Mouse (Mus musculus) kidney, adult 8-10 months (tissue): ENCODE data around the gene Nhsl2.

Source experiments
- DNase-seq, 2 experiments: peaks; one replicate each; pipeline ENCODE4 v3.0.0; 2022

Nhsl2 gene

DNA sequence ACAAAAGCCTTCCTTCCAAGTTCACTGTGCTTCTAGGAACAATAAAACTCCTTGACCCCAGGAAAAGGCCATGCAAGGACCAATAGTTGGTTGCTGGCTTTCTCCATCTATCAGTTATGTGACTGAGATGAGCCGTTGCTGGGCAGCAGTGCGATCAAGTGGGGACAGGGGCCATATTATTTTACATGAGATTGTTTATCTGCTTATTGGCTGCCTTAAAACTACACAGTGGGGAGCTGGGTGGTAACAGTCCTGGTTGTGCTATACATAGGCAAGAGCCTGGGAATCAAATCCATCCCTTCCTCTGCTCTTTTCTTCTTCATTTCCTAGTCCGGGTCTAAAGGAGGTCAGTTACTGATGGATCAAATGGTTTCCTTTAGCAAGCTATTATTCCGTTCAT is 53.4 kb downstream of the Nhsl2 start:
- no peak for DNase-seq

DNA sequence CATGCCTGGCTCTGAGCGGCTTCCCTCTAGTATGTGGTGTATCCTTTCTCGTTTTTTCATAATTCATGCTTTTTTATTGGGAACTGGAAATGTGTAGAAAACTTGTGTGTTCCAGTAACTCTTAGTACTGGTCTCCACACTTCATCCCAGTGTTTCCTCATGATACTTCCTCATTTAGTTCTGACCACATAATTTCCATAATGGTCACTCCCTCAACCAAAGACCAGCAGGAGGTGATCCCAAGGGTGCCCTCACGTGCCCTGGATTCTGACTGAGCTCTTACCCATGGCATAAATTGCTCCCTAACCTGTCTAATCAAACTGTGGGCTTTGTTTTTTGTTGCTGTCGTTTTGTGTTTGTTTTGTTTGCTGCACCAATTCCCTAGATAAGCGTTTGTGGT is 58.1 kb downstream of the Nhsl2 start:
- no peak for DNase-seq

- no peak for DNase-seq
These were observed 79.9 kb downstream of the Nhsl2 start for GRCm38 (mm10) chrX:101929131-101929530.

DNA sequence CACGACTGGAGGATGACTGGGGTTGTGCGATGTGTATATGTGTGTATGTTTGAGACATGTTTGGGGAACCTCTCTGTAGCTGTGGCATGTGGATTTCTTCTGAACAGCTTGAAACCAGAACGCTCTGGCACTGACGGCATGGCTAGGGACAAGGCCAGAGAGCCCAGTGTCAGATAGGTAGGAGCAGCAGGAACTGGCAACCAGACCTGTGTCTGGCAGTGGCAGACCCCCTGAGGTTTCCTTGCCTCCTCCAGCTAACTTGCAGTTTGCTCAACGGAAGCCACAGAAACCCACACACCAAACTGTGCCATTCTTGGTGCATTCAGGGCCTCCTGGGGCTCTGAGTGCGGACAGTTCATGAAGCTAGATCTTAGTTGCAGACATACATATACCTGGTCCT is 81.1 kb downstream of the Nhsl2 start:
- DNase-seq, result no peak

DNA sequence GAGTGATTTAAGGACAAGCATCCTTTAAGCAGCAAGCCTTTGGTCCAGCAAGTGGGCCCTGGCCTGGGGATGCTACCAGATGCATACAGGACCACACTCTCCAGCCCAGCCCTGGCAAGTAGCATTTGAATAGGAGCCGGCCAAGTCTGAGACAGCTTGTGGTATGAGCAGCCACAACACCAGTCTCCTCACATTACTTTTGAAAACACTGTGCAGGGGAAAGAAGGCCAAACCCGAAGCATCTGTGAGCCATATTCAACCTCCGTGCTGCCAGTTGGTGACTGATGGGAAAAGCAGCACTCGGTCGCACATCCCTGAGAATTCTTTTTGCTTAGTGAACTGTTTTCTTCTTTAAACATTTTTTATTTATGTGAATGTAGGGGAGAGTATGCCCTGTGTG is 81.8 kb downstream of the Nhsl2 start:
- no peak for DNase-seq

- no peak for DNase-seq
These were observed 83.1 kb downstream of the Nhsl2 start for GRCm38 (mm10) chrX:101932244-101932643.

DNA sequence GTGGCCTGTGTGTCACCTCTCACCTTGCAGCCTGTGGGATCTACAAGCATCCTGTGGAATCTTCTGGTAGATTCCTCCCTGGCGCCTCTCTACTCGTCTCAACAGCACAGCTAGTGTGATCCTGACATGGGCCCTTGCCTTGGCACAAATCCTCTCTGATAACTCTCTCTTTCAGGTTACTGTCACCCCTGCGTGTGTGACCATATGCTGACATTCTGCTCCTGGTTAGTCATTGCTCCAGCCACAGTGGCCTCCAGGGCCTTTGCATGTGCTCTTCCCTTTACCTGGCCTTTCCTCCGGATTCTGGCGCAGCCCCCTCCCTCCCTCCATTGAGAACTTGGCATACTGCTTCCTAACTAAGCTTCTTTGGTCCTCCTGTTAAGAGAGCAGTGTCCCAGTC is 84.2 kb downstream of the Nhsl2 start:
- DNase-seq, result no peak

DNA sequence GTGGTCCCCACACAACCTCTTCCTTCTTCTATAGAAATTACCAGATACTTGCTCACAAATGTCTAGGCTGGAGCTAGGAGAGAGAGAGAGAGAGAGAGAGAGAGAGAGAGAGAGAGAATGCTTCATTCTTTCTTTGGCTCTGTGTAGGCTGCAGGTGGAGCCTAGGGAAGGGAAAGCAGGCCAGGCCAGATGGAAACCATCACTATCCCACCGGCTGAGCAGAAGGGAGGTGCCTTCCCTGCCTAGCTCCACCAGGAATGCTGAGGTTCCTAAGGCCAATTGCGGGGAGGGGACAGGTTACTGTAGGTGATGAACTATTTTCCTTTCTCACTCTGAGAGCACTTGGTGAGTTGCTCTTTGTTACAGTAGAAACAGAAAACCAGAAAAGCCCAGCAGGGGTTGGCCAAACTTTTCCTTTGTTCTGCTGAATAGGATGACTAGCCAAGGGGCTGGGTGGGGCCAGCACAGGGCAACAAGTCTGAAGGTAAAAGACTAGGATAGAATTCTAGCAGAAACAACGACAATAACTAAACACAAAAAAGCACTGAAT is 86.2 kb downstream of the Nhsl2 start:
- no peak for DNase-seq

- no peak for DNase-seq
These were observed 90.3 kb downstream of the Nhsl2 start for GRCm38 (mm10) chrX:101939486-101939885.

- peak; percentile 66 to 77 for DNase-seq
These were observed 93.3 kb downstream of the Nhsl2 start for GRCm38 (mm10) chrX:101942461-101942896.

GRCm38 (mm10) chrX:101943743-101944142 is 94.6 kb downstream of the Nhsl2 start:
- DNase-seq, result no peak

GRCm38 (mm10) chrX:101944761-101945330 is 95.7 kb downstream of the Nhsl2 start:
- DNase-seq, result peak; percentile 55 to 72

DNA sequence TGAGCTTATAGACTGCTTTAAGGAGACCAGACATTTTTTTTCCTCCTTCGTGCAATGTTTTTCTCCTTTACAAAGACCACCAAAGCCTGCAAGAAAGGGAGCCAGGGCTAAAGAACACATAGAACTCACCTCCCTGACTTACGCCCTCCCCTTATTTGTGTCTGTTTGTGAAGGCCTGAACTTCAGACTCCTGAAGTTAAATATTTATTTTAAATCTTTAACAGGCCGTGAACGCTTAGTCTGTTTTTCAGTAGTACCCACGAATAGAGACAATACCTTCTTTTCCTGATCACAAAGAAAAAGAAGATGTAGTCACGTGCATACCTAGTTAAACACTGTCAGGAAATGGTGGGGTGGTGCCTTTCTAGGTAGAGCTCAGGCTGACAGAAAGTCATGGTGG is 103.3 kb downstream of the Nhsl2 start:
- DNase-seq, result peak in 1 of 2 experiments; percentile 40

DNA sequence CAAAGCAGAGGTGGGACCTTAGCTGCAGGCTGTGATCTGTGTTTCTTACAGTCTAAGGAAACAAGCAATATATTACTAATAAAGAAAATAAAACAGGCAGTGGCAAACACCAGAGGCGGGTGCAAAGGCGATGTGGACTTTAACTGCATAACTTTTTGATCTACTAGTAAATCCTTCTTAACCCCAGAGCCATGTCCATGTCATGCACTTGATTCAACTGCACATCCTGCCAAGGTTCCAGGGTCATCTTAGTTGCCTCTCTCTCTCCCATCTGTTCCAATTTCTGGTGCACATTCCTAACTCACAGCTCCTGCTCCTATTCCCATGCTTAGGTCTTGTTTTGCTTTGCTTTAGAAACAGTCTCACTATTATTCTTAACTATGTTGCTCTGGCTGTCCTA is 104.1 kb downstream of the Nhsl2 start:
- peak; percentile 35 to 48 for DNase-seq

DNA sequence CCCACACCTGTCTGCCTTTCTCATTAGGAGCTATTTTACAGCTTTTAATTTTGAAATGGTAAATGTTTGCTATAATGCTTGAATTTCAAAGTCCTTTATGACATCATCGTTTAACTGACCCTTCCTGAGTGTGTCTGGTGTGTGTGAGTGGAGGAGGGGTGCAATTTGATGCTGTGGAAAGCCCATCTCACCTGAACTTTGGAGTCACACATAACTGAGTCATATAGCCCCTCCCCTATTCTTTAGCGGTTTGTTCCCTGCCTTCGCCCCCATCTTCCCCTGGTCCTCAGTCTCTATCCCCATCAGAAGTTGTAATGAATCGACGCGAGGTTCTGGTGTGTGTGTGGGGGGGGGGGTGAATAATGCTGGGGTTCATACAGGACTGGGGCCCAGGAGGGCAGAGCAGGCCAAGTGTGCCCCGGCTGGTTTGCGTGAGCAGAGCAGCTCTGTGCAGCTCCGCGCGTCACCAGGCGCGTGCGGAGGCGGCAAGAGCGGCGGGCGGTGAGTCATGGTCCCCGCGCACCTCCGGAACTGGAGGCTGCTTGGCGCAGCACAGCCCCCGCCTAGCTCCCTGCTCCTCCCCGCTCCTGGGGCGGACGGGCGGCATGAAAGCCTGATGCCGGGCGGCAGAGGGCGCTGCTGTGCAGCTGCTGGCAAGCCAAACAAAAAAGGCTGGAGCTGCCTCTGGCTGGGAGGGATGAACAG is 104.8 kb downstream of the Nhsl2 start:
- DNase-seq, result peak; percentile 86 to 87

- DNase-seq, result no peak
These were observed 105.3 kb downstream of the Nhsl2 start for GRCm38 (mm10) chrX:101954492-101954851.

DNA sequence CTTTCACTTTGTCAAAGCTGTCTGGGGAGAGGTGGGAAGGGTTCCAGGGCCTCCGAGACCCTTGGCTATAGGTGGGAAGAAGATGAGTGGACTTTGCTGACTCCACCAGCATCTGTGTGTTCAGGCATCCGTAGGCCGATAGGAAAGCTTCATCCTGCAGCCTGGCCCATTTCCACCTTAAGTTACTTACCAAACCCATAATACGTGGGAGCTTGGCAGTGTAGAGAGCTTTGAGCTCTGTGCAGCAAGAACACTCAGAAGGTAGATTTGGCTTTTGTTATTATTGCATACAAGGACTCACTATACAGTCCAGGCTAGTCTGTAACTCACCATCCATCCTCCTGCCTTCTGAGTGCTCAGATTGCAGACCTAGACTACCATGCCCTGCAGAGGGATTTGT is 112.7 kb downstream of the Nhsl2 start:
- DNase-seq, result no peak

- no peak for DNase-seq
These were observed 114.5 kb downstream of the Nhsl2 start for GRCm38 (mm10) chrX:101963711-101964110.

- DNase-seq, result no peak
These were observed 123.8 kb downstream of the Nhsl2 start for GRCm38 (mm10) chrX:101973028-101973427.

DNA sequence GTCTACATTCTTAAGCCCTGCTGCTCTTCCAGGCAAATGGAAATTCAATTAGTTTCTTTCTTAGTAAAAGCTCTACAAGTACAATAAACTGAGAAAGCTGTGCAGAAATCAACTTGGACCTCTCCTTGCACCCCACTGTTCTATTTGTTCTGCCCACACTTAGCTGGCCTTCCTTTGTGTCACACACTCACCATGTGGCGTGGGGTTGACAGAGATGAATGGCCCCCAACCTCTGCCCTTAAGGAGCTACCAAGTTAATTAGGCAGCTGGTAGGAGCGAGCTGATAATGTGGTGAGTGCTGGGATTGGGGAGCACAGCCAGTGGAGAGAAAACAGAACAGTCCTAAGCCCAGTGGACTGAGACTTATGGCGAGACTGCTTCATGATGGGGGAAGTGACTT is 127.7 kb downstream of the Nhsl2 start:
- no peak for DNase-seq

GRCm38 (mm10) chrX:101978861-101979260 is 129.7 kb downstream of the Nhsl2 start:
- no peak for DNase-seq

GRCm38 (mm10) chrX:101979267-101979666 is 130.1 kb downstream of the Nhsl2 start:
- no peak for DNase-seq

GRCm38 (mm10) chrX:101980586-101980985 is 131.4 kb downstream of the Nhsl2 start:
- DNase-seq, result no peak

DNA sequence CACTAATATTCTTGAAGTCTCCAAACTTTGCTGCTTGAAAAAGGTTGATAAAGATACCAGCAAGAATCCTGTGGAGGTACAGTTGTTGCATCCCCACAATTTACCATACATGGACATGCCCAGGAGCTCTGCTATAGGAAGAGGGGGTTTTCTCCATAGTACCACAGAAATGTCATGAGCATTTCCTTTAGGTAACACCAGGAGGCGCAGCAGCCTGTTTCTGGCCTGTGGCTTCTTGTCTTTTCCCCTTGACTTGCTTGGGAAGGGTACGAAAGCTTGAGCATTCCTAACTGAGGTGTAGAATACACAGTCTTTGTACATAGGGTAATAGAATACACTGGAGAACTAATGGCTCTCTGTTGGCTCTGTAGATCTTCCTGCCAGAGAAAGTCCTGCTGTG is 132.3 kb downstream of the Nhsl2 start:
- DNase-seq, result no peak

DNA sequence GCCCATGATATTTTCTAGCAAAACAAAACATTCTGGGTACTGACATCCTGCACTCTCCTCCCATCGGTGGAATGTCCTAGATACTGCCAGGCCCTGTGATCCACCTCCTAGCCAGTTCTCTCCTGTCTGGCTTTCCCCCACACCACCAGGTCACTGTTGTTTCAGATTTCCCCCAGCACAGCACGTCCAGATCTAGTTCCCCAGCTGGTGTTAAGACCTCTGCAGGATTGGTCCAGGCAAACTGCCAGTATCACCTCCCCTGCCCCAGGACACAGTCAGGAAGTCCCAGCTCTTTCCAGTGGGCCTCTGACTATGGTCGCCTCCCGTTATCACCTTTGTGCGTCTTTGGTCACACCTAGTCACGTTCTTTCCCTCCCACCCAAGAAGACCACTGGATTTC is 134.5 kb downstream of the Nhsl2 start:
- DNase-seq, result no peak
